Mouse (Mus musculus) thymus, adult 2 months (tissue): ENCODE measurements around the gene Ap5z1.

Experiments
- CTCF ChIP-seq: fragments of 200-500 bp; IDR thresholded peaks from 2 replicates; pipeline ENCODE4 v1.5.1; 2012; ENCODE audit warnings: mild to moderate bottlenecking, control low read depth, low read length, moderate library complexity, borderline replicate concordance; ENCODE audit not compliant: control insufficient read depth, poor library complexity, insufficient read depth; ENCODE audit errors: extremely low read depth
- POLR2A ChIP-seq: fragments of 200-500 bp; IDR thresholded peaks from 2 replicates; pipeline ENCODE4 v1.6.1; 2012; ENCODE audit warnings: mild to moderate bottlenecking, low read length, control low read depth, moderate library complexity; ENCODE audit not compliant: control insufficient read depth, poor library complexity, insufficient read depth; ENCODE audit errors: extremely low read depth

- TF ChIP-seq POLR2A: no peak
- TF ChIP-seq CTCF: no peak
Measured at GRCm38 (mm10) chr5:142417104-142417503, 46.6 kb upstream of the Ap5z1 start.
